Mouse (Mus musculus) heart, embryonic 12.5 days (tissue): Measurements from ENCODE around the gene Dctn5. TPM values are rescaled to one million over a fixed set of nuclear protein-coding genes. Genes with fewer than 3 reads are reported as not detected.

ENCODE experiments used
- ATAC-seq: fragments of 200-750 bp; cut with Nextera tagmentation; 2 replicates; pipeline ENCODE4 v1.8.0; 2017; ENCODE audit warnings: moderate TSS enrichment, moderate library complexity; ENCODE audit not compliant: insufficient number of reproducible peaks, low FRiP score
- H3K27ac ChIP-seq: fragments of 300-500 bp; sonication (generic); 2 replicates; pipeline ENCODE4 v1.5.1; 2016; ENCODE audit warnings: mild to moderate bottlenecking, moderate library complexity; ENCODE audit not compliant: poor library complexity, severe bottlenecking
- H3K27me3 ChIP-seq: fragments of 300-500 bp; sonication (generic); replicated peaks from 2 replicates; pipeline ENCODE4 v1.6.1; 2016; ENCODE audit warnings: mild to moderate bottlenecking, moderate library complexity
- H3K36me3 ChIP-seq: fragments of 300-500 bp; sonication (generic); 2 replicates; pipeline ENCODE4 v1.6.1; 2016; ENCODE audit warnings: mild to moderate bottlenecking, moderate library complexity
- H3K4me1 ChIP-seq: fragments of 300-500 bp; sonication (generic); replicated peaks from 2 replicates; pipeline ENCODE4 v1.6.1; 2016; ENCODE audit warnings: mild to moderate bottlenecking
- H3K4me2 ChIP-seq: fragments of 300-500 bp; sonication (generic); 2 replicates; pipeline ENCODE4 v1.6.1; 2016; ENCODE audit warnings: mild to moderate bottlenecking, moderate library complexity
- H3K4me3 ChIP-seq: fragments of 300-500 bp; sonication (generic); 2 replicates; pipeline ENCODE4 v1.5.1; 2016; ENCODE audit warnings: mild to moderate bottlenecking
- H3K9ac ChIP-seq: fragments of 300-500 bp; sonication (generic); 2 replicates; pipeline ENCODE4 v1.6.1; 2016; ENCODE audit warnings: mild to moderate bottlenecking, moderate library complexity
- H3K9me3 ChIP-seq: fragments of 300-500 bp; sonication (generic); replicated peaks from 2 replicates; pipeline ENCODE4 v1.6.1; 2016; ENCODE audit warnings: mild to moderate bottlenecking, moderate library complexity
- WGBS: fragments of 180-500 bp; shearing (Covaris S2); methylation state at CpG from one replicate; pipeline ENCODE4 v1.1.7; 2016; 5-methylcytosine and 5-hydroxymethylcytosine counted together
- polyA plus RNA-seq: library from polyadenylated mRNA; unstranded; fragments of >200 nt; fragmentation: Nextera tagmentation; extraction: Ambion mirVana; gene quantifications from 2 replicates; pipeline ENCODE4 v1.2.1, GENCODE M21; 2016

Gene Dctn5
- polyA plus RNA-seq, 1 experiment from 2014 or later = 70.1 TPM

DNA sequence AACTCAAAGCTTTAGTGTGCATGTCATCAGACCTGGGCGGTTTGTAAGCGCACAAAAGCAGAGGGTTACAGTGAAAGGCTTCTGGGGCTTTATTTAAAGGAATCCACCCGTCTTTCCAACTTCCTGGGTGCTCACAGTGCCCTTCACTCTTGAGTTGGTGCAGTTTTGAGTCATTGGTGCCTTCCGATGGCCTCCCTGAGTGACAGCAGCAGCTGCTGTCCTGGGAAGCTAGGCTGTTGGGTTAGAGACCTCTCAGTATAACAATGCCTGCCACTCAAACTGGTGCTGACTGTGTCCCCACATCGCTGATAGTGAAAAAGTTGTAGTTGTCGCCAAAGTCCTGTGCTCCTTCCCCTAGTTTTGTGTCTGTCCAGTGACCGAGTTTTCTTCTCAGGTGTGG is 34.4 kb downstream of the Dctn5 start:
- 93% methylated on average over 7 of the region's 7 CpGs for WGBS
- H3K9ac ChIP-seq = no peak overlapping the region
- H3K4me2 ChIP-seq = no peak overlapping the region
- H3K4me3 ChIP-seq = no peak overlapping the region
- H3K9me3 ChIP-seq = no peaks in the 10 kb centered on the region
- no peaks in the 10 kb centered on the region for H3K27me3 ChIP-seq
- H3K4me1 ChIP-seq = no peaks in the 10 kb centered on the region
- H3K36me3 ChIP-seq = peaks cover 84% of the 10 kb centered on the region
- no peak for ATAC-seq
- H3K27ac ChIP-seq = no peak overlapping the region

DNA sequence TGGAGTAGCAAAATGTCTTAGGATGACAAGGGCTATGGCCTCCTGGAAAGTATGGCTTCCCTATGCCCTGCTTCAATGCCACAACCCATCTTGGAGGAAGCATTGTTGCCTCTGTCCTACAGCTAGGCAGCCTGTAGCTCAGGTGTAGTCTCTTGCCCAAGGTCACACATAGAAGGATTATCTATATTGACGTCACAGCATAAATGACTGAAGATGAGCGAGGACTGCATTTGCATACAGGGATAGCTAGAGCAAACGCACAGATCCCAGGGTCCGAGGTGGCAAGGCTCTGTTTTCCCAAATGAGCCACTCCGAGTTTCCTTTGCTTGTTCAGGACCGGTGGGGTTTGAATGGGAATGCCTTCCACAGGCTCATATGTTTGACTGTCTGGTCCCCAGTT is 37.9 kb downstream of the Dctn5 start:
- H3K36me3 ChIP-seq = peaks cover 49% of the 10 kb centered on the region
- no peak for ATAC-seq

DNA sequence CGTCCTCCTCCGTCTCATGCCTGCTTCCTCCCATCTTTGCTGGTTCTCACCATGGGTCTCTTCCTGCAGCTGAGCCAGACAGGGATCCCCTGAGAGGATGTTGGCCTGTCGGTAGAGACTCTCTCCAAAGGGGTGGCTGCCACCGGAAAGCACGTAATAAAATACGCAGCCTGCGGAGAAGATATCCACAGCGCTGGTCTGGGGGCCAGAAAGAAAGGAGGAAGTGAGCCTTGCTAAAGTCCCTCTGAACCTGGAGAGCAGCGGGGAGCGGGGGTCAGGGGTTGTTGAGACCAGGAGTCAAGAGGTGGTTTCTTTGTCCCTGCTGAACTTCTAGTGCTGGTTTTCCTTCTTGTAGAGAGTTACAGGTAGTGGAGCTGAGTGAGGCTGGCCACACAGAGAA is 38.8 kb downstream of the Dctn5 start:
- Histone ChIP-seq H3K9ac (no peak overlapping the region), H3K36me3 (peaks cover 40% of the 10 kb centered on the region), H3K4me3 (no peak overlapping the region), H3K27me3 (no peaks in the 10 kb centered on the region), H3K4me1 (no peaks in the 10 kb centered on the region), H3K9me3 (no peaks in the 10 kb centered on the region), H3K4me2 (no peak overlapping the region), H3K27ac (no peak overlapping the region)
- WGBS = 77% methylated on average over 10 of the region's 10 CpGs
- ATAC-seq = no peak

More for the DNA sequence above, 37.9 kb downstream of the Dctn5 start:
- H3K9ac ChIP-seq = no peak overlapping the region
- H3K27ac ChIP-seq = no peak overlapping the region
- no peaks in the 10 kb centered on the region for H3K9me3 ChIP-seq
- H3K27me3 ChIP-seq = no peaks in the 10 kb centered on the region
- no peak overlapping the region for H3K4me3 ChIP-seq
- 83% methylated on average over 6 of the region's 6 CpGs for WGBS
- H3K4me2 ChIP-seq = no peak overlapping the region
- H3K4me1 ChIP-seq = no peaks in the 10 kb centered on the region

DNA sequence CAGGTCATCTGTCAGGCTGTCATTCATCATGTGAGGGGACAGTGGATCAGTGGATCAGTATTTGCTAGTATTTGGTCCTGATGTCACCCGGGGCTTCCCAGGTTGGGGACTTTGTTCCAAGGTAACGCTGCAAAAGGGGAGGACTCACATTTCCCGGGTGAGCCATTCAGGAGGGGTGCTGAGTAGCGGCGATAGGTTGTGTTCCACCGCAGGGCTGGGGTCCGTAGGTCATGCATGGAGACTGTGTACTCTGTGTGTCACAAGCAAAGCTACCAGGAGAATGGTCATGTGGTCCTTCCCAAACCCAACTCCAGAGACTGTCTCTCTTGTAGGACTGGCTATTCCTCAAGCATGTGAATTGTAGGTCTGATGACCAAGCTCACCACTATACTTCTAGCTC is 47.9 kb downstream of the Dctn5 start:
- H3K4me3 ChIP-seq = no peak overlapping the region
- WGBS = 80% methylated on average over 7 of the region's 7 CpGs
- ATAC-seq = no peak

DNA sequence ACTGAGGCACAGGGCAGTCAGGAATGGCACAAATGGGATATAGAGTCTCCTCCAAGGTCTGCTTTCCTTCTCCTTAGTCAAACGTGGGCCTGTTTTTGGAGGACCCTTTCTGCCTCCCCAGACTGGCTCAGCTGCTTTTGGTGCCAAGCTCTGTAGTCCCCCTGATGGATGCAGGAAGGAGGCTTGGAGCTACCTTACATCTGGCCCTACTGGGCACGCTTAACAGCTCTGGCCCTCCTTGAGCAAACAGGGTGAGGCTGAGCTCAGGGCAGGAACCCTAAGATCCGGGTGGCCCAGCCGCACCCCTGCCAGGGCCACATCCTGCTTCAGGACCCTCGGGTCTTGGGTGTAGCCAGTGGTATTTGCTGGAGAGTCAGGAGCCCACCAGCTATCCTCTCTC is 51.7 kb downstream of the Dctn5 start:
- H3K27me3 ChIP-seq = peaks cover 10% of the 10 kb centered on the region
- no peak overlapping the region for H3K9ac ChIP-seq
- no peak for ATAC-seq
- H3K4me2 ChIP-seq = no peak overlapping the region
- 68% methylated on average over 5 of the region's 5 CpGs for WGBS
- 0 out of 2 replicates have a peak, but pooled peaks cover 4% of the 10 kb centered on the region for H3K4me1 ChIP-seq
- no peaks in the 10 kb centered on the region for H3K9me3 ChIP-seq
- no peak overlapping the region for H3K27ac ChIP-seq
- no peak overlapping the region for H3K4me3 ChIP-seq
- H3K36me3 ChIP-seq = no peaks in the 10 kb centered on the region

More for the DNA sequence above, 47.9 kb downstream of the Dctn5 start:
- Histone ChIP-seq H3K9me3 (no peaks in the 10 kb centered on the region), H3K4me1 (0 out of 2 replicates have a peak, but pooled peaks cover 2% of the 10 kb centered on the region), H3K9ac (no peak overlapping the region), H3K4me2 (no peak overlapping the region), H3K27ac (no peak overlapping the region), H3K27me3 (peaks cover 10% of the 10 kb centered on the region), H3K36me3 (no peaks in the 10 kb centered on the region)

DNA sequence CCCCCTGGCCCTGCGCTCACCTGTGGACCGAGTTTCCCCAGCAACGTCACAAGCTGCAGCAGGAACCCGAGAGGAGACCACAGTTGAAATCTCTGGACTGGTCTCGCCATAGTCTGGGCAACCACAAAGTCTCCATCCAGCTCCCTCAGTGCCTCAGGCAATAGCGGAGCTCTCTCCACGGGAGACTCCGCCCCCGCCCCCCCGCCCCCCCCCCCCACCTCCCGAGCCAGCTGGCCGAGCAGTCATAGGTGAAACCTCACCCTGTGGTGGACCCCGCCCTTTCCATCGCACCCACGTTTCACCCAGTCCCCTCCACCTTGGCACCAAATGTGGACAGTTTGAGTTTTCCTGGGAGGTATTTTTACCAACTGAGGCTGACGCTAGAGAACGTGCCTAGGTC is 53.2 kb downstream of the Dctn5 start, which contains the start of gene Ern2:
Gene Ern2 (minus strand): TSS at position 165 of the 400 bp plus-strand sequence.
- Histone ChIP-seq H3K27ac (no peak within 1 kb of the TSS), H3K4me1 (0 out of 2 replicates have a peak, but pooled peaks cover 4% of the 10 kb centered on the region), H3K9ac (no peak within 1 kb of the TSS), H3K4me3 (no peak within 1 kb of the TSS), H3K36me3 (no peaks in the 10 kb centered on the region), H3K9me3 (no peaks in the 10 kb centered on the region), H3K27me3 (peaks cover 10% of the 10 kb centered on the region), H3K4me2 (peak within 1 kb of the TSS; percentile 40)
- ATAC-seq = no peak
- 25% methylated on average over 15 of the region's 17 CpGs for WGBS

DNA sequence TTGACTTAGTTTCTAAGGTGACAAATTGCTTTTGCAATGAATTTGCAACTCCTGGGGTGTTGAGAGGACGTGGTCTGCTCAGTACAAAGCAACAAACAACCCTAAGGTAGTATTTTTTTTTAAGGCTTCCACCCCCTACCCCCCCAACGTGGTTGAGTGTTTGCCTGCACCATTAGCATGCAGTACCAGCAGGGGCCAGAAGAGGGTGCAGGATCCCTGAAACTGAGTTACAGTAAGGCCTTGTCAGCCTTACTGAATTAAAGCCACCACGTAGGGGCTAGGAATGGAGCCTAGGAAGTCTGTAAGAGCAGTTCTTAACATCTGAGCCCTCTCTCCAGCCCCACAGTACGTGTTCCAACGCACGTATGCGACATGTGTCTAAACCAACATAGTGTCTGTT is 56.6 kb downstream of the Dctn5 start:
- H3K27ac ChIP-seq = no peak overlapping the region
- no peak overlapping the region for H3K4me3 ChIP-seq

DNA sequence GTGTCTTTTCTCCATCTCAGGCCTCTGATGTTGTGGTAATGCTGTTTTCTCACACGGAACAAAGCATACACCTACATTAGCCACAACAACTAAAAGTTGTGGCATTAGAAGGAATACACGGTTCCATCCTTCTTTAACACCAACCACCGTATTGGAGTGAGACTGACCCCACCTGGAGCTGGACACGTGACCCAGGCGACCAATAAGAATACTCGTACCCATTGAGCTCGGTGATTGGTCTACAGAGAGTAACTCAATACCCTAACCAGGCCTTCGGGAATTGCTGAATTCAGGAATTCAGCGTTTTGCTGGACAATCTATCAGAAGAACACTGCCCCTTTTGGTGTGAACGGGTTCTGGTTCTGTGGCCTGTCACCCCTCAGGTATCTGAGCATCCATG is 58.3 kb downstream of the Dctn5 start:
- ATAC-seq = no peak
- H3K4me2 ChIP-seq = no peak overlapping the region
- no peaks in the 10 kb centered on the region for H3K36me3 ChIP-seq
- H3K4me1 ChIP-seq = no peaks in the 10 kb centered on the region
- H3K27me3 ChIP-seq = no peaks in the 10 kb centered on the region; the same call in 1 of the 2 replicates
- H3K9me3 ChIP-seq = peaks cover 6% of the 10 kb centered on the region; the same call in 1 of the 2 replicates
- 57% methylated on average over 10 of the region's 10 CpGs for WGBS
- no peak overlapping the region for H3K27ac ChIP-seq
- no peak overlapping the region for H3K9ac ChIP-seq
- no peak overlapping the region for H3K4me3 ChIP-seq

More for the DNA sequence above, 56.6 kb downstream of the Dctn5 start:
- 30% methylated on average over 7 of the region's 7 CpGs for WGBS
- H3K9ac ChIP-seq = no peak overlapping the region
- H3K9me3 ChIP-seq = no peaks in the 10 kb centered on the region; the same call in 1 of the 2 replicates
- no peaks in the 10 kb centered on the region for H3K36me3 ChIP-seq
- H3K27me3 ChIP-seq = peaks cover 4% of the 10 kb centered on the region
- 0 out of 2 replicates have a peak, but pooled peaks cover 4% of the 10 kb centered on the region for H3K4me1 ChIP-seq
- no peak for ATAC-seq
- H3K4me2 ChIP-seq = no peak overlapping the region

DNA sequence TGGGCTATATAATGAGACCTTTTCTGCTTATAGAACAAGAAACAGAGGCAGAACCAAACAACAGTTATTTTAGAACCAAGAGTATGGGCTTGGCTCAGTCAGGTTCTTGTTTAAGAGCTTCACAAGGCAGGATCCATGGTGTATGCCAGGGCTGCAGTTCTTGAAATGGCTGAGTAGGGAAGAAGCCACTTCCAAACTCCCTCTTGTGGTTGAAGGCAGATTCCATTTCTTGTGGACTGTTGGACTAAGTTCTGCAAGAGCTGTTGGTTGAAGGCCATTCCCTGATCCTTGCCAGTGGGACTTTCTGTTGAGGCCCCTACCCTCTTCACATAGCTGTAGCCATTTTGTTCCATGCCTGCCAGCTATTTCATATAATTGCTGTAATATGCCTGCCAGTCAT is 61.1 kb downstream of the Dctn5 start:
- H3K9ac ChIP-seq = no peak overlapping the region
- H3K4me2 ChIP-seq = no peak overlapping the region
- H3K36me3 ChIP-seq = no peaks in the 10 kb centered on the region
- no peak overlapping the region for H3K27ac ChIP-seq
- H3K4me1 ChIP-seq = no peaks in the 10 kb centered on the region
- no peak overlapping the region for H3K4me3 ChIP-seq
- ATAC-seq = no peak
- peaks cover 6% of the 10 kb centered on the region; the same call in 1 of the 2 replicates for H3K9me3 ChIP-seq
- no peaks in the 10 kb centered on the region for H3K27me3 ChIP-seq

DNA sequence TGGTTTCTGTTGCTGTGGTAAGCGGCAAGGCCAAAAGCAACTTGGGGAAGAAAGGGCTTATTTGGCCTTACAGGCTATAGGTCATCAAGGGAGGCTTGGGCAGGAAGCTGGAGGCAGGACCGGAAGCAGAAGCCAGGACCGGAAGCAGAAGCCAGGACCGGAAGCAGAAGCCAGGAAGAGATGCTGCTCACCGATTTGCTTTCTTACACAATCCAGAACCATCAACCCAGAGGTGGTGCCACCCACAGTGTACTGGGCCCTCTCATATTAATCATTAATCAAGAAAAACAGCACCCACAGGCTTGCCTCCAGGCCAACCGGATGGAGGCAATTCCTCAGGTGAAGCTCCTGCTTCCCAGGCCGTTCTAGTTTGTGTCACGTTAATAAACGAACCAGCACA is 63.9 kb downstream of the Dctn5 start:
- H3K9me3 ChIP-seq = peaks cover 6% of the 10 kb centered on the region; the same call in 1 of the 2 replicates
- no peak for ATAC-seq
- no peak overlapping the region for H3K9ac ChIP-seq
- no peaks in the 10 kb centered on the region for H3K4me1 ChIP-seq
- H3K4me2 ChIP-seq = no peak overlapping the region
- no peaks in the 10 kb centered on the region for H3K27me3 ChIP-seq
- WGBS = 73% methylated on average over 9 of the region's 9 CpGs
- no peaks in the 10 kb centered on the region for H3K36me3 ChIP-seq
- H3K4me3 ChIP-seq = no peak overlapping the region
- no peak overlapping the region for H3K27ac ChIP-seq

DNA sequence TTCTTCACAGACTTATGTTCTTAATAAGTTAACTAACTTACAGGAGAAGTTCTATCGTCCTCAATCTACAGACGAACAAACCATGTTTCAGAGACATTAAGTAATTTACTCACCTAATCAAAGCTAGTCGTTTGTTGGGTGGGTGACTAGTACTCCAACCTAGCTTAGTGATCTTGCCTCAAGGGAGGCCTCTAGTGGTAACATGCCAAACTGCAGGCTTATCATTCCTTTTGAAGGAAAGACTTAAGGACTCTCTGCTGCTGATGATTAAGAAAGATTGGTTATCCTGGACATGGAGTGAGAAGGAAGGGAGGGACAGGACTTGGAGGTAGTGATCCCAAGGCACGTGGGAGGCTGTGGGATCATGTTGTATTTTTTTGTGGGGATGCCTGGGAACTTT is 64.5 kb downstream of the Dctn5 start:
- H3K27ac ChIP-seq = no peak overlapping the region
- H3K27me3 ChIP-seq = no peaks in the 10 kb centered on the region
- 32% methylated on average over 4 of the region's 4 CpGs for WGBS
- peaks cover 6% of the 10 kb centered on the region; the same call in 1 of the 2 replicates for H3K9me3 ChIP-seq
- no peak overlapping the region for H3K4me3 ChIP-seq
- no peak overlapping the region for H3K9ac ChIP-seq
- ATAC-seq = no peak
- H3K36me3 ChIP-seq = no peaks in the 10 kb centered on the region
- no peak overlapping the region for H3K4me2 ChIP-seq
- no peaks in the 10 kb centered on the region for H3K4me1 ChIP-seq
